Mouse (Mus musculus): ENCODE data around the gene Fam129a.
"Not testable (repeated sequence)": the region's sequence is repeated elsewhere in the genome, so short reads cannot be mapped to it uniquely, and the experiment has no call there.

Fam129a gene

DNA sequence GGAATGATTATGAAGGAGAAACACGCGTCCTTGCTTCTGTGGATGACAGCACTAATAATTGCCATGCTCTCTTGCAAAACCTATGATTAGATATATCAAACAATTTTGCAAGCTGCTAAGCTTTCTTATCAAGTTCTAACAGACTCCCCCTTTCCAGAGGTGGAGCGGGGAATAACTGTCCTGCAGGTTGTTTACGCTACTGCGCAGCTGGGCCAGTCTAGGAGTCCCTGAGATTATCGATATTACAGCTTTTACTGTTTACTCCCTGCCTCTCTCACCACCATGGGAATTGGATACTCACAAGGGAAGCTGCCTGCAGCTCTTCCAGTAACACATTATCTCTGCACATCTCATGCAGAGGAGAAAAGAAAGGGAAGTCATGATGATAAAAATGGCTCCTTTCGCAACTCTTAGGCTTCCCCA, 170.2 kb downstream of the Fam129a start:
- no peak for DNase-seq (ENCODE audit: low spot score in 2 of 2)

DNA sequence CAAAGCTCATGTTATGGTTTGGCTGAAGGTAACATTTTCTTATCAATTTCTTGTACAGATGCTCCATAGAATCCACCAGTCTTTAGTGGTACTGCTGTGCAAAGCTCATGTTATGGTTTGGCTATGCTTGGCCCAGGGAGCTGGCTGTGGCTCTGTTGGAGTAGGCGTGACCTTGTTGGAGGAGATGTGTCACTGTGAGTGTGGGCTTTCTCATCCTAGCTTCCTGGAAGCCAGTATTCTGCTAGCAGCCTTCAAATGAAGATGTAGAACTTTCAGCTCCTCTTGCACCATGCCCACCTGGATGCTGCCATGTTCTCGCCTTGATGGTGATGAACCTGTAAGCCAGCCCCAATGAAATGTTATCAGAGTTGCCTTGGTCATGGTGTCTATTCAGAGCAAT, 178.9 kb downstream of the Fam129a start:
- not testable (repeated sequence) for DNase-seq (ENCODE audit: low spot score in 2 of 2)

DNA sequence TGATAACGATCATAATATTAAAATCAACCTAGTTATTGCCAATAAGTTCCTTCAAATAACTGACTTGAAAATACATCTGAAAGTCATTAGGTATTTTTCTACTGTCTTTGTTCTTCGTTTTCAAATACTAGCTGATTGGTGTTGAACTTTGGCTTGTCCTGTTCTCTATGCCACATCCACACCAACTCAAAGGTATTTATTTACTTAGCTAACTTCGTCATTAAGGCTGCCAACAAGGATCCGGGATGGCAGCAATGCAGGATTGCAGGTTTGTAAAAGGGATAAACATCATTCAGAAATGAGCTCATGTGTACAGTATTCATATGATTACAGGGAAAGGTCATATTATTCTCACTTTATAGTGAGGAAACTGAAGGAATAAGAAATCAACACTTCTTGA, 182.0 kb downstream of the Fam129a start:
- no peak for DNase-seq (ENCODE audit: low spot score in 2 of 2)

DNA sequence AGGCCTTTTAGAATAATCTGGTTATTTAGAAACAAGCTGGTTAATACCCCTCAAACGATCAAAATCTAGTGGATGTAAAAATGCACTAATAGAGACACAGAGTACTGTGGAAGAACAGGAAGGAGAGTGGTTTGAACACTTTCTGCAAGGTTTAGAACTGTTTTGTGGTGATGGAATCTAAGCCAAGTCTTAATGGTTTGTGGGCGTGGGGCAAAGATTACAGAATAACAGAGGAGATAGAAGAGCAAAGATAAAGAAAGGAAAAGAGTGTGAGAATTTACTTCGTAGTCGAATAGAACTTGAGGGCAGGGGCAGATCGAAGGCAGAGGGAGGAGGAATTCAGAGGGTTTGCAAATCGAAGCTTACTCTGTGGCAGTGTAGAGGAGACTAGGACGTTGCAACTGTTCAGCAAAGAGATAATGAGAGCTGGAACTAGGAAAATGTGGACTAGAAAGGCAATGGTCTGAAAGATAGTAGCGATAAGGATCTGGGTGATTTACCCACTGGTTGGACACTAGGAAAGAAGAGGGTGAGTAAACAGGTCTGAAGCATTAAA, 182.5 kb downstream of the Fam129a start:
- no peak for DNase-seq (ENCODE audit: low spot score in 2 of 2)

DNA sequence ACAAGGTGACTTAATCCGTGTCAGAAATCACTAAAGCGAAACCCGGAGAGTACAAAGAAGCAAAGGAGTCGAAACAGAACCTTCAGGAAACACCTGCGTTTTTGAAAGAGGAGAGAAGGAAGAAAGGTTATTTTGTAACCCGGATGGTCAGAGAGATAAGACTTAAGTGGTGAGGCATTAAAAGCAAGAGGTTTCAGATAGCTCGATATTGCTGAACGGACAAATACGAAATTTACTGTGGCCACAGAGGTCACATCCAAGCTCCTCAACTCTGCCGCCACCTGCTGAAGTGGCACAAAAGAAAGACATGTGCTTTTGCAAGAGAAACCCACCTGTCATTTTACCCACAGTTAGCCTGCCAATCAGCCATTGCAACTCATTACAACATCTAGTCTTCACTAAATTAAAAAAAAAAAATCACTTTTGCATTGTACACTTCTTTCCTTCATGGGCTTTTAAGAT, 183.1 kb downstream of the Fam129a start:
- DNase-seq (ENCODE audit: low spot score in 2 of 2) = no peak

DNA sequence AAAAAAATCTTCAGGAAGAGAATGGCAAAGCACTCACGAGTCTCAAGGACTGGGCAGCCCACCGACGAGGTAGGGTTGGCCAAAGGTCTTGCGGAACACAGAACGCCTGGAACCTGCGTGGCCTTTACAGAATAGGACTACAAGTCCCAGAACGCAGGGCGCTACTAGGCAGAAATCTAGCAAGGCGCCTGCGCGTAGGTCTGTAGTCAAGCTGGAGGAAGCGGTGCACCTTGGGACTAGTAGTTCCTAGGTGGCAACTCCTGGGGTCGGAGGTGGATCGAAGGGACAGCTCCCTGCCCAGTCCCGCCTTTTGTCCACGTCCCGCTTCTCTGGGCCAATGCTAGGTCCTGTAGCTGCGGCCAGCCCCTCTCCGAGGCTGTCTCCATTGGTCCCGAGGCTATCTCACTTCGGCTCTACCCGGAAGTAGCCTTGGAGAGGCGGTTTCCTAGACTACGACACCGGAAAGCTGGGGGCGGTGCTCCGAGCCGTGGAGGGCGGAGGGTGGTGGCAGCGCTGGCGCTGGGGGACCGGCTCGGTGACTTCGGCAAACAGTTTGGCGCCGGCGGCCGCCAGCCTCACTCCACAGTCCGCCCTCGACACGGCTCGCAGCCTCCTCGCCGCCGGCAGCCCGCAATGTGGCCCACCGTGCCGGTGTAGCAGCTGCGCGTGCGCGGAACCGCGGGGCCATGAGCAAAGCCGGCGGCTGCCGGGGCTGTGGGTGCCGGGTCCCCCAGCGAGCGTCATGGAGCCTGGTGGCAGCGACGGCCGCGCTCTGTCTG, 184.1 kb downstream of the Fam129a start, which contains the start of gene Edem3:
Gene Edem3, plus strand, starts transcription at position 491 of the 779 bp plus-strand sequence.
- peak; percentile 99 for DNase-seq (ENCODE audit: low spot score in 2 of 2)

DNA sequence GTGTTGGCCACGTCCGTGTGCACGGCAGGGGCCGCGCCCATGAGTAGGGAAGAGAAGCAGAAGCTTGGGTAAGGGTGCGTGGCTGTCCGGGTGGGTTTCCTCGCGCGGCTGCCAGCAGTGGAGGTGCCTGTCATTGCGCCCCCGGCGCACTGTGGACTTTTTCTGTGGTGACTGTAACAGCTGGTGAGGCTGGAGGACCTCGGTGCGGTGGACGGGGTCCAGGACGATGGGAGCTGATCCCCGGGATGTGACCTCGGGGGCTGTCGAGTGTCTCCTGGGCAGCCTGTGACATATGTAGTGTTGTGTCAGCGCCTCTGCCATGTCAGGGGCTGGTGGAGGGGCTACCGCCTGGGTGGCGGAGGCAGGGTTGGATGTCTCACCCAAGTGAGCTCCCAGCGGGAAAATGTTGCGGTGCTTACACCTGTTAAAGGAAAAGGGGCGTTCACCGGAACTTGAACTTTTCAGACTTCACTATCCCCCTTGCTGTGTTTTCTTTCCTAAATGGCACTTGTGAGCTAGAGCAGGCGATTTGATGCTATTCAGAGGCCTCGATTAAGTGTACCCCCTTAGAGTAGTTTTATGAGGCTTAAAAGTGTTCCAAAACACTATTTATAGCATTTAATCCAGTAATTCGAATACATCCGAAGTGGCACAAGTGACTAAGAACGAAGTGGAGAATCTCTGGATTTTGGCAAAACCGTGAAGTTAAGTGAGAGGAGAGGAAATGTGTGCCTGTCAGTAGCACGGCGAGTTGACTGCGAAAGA, 184.9 kb downstream of the Fam129a start:
- DNase-seq (ENCODE audit: low spot score in 2 of 2) = no peak

DNA sequence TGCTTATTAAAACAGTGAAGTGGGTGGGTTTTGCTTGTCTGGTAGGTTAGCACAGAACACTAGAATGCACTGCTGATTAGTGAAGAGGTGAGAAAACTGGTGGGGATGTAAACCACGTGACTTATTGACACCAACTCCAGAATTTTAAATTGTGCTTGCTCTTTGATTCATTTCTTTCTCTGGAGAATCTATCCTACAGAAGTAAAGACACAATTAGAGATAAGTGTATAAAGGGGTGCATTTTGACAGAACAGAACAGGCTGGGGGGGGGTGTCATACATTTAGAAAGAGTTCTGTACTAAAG, 185.4 kb downstream of the Fam129a start:
- DNase-seq (ENCODE audit: low spot score in 2 of 2) = no peak

DNA sequence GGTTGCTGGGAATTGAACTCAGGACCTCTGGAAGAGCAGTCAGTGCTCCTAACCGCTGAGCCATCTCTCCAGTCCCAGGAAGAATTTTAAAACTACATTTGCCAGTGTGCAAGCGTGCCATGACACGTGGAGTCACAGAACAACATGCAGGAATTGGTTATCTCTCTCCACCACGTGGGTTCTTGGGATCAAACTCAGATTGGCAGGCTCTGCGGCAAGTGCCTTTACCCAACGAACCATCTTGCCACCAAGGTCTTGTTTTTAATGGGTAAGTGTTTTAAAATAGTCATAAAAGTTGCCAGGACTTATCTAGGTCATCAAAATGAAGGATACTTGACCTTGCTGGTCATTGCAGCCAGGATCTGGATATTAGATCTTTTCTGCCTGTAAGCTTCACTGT, 187.3 kb downstream of the Fam129a start:
- no peak for DNase-seq (ENCODE audit: low spot score in 2 of 2)

DNA sequence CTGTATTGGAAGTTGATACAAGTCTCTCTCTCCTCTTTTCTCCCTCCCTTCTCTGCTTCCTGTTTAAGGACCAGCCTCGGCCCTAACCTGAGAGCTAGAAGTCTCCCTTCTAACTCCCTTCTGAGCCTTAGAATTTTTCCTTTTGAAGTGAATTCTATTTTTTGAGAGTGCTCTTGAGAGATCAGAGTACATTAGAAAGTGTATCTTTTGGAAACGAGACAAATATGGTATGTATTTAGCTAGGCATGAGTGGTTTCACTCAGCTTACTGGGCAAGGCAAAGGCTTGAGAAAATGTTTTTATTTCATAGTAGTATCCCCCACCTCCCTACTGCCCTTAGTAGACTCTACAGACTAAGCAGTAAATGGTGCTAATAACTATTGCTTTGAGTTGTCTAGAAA, 188.0 kb downstream of the Fam129a start:
- DNase-seq (ENCODE audit: low spot score in 2 of 2) = no peak

DNA sequence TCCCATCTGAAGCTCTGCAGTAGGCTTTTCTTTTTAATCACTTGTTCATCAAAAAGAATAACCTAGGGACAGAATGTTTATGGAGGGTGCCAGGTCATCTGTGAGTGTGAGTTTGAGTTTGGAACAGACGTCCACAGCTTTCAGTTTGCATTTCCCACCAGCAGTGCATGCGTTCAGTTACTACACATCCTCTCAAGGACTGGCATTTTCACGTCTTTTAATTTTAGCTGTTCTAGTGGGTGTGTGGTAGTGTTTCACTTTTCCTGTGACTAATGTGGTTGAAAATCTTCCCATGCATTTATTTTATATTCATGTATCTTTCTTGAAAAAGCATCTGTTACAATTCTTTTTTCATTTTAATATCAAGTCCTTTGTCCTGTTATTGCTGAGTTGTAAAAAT, 193.2 kb downstream of the Fam129a start:
- DNase-seq (ENCODE audit: low spot score in 2 of 2) = peak in 1 of 2 experiments; percentile 12

DNA sequence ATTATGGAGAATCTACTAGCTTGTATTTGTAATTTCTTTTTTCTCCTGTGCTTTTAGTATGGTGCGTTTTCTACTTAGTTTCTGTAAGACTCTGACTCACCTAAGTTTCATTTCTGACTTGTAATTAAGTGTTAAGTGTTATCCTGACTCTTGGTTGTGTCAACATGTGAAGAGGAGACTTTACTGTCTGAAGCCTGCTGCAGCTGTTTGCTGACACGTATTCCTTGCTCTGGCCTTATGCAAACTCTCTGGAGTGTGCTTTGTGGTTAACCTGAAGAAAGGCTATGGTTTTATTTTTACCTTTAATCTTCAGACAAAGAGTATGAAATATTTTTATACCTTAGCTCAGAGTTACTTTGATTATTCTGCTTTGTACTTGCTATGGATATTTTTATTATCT, 195.2 kb downstream of the Fam129a start:
- no peak for DNase-seq (ENCODE audit: low spot score in 2 of 2)

DNA sequence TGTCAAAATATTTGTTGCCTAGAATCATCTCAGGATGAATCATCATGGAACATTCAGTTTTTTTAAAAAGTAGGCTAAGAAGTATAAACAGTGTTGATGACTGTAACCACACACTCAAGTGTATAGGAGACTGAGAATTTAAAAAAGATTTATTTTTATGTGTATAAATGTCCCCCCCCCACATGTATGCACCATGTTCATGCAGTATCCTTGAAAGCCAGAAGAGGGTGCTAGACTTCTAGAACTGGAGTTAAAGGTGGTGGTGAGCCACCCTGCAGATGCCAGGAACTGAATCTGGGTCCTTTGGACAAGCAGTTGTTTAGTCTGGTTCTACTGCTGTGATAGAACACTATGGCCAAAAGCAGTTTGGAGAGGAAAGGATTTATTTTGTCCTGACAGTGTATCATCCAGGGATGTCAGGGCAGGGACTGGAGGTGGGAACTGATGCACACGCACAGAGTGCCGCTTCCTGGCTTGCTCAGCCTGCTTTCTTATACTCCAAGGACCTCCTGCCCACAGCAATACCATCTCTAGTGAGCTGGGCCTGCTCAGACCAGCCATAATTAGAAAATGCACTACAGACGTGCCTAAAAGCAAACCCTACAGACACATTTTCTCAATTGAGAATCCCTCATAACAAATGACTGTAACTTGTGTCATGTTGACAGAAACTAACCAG, 196.1 kb downstream of the Fam129a start:
- no peak for DNase-seq (ENCODE audit: low spot score in 2 of 2)

DNA sequence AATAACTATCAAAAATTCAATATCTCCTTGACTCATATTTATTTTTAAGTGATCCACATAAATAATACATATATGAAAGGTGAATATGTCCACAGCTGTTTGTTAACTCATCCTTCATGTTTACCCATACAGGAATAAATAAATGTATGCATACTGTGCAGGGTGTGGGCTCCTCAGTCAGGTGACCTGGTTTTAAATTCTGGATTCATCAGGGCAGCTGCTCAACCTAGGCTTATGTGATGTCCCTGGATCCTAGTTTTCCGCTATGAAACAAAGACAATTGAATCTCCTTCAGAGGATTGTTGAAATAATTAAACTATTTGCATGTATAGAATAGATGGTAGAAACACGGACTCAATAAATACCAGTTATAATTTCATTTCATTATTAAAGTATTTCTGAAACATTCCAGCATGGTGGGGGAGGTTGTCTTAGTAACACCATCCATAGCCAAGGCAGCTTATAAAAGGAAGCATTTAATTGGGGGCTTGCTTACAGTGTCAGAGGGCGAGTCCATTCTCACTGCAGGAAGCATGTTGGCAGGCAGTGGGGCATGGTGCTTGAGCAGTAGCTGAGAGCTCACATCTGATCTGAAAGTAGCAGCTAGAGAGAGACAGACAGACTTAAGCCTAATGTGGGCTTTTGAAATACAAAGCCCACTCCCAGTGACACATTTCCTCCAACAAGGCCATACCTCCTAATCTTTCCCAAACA, 198.4 kb downstream of the Fam129a start:
- no peak for DNase-seq (ENCODE audit: low spot score in 2 of 2)
